Mouse (Mus musculus) heart, embryonic 16.5 days (tissue): Measurements from ENCODE around the gene Bmper. TPM values are rescaled to one million over a fixed set of nuclear protein-coding genes. Genes with fewer than 3 reads are reported as not detected.

Experiments
- ATAC-seq: fragments of 200-750 bp; cut with Nextera tagmentation; replicated peaks from 2 replicates; pipeline ENCODE4 v1.8.0; 2017; ENCODE audit warnings: moderate number of reproducible peaks; ENCODE audit not compliant: insufficient read depth, low FRiP score; ENCODE audit errors: extremely low read depth
- H3K27ac ChIP-seq: fragments of 300-500 bp; sonication (generic); 2 replicates; pipeline ENCODE4 v1.5.1; 2014; ENCODE audit warnings: mild to moderate bottlenecking, low read length, control low read depth, moderate library complexity
- H3K27me3 ChIP-seq: fragments of 300-500 bp; sonication (generic); 2 replicates; pipeline ENCODE4 v1.6.1; 2014; ENCODE audit warnings: low read length, mixed read lengths; ENCODE audit not compliant: control insufficient read depth, insufficient read depth
- H3K36me3 ChIP-seq: fragments of 300-500 bp; sonication (generic); 2 replicates; pipeline ENCODE4 v1.6.1; 2014; ENCODE audit not compliant: control insufficient read depth, insufficient read depth
- H3K4me1 ChIP-seq: fragments of 300-500 bp; sonication (generic); 2 replicates; pipeline ENCODE4 v1.6.1; 2014; ENCODE audit warnings: low read length, mixed read lengths; ENCODE audit not compliant: control insufficient read depth, insufficient read depth
- H3K4me2 ChIP-seq: fragments of 300-500 bp; sonication (generic); 2 replicates; pipeline ENCODE4 v1.6.1; 2014; ENCODE audit warnings: low read depth, mild to moderate bottlenecking, control low read depth, low read length
- H3K4me3 ChIP-seq: fragments of 300-500 bp; sonication (generic); 2 replicates; pipeline ENCODE4 v1.5.1; 2014; ENCODE audit warnings: mild to moderate bottlenecking, control low read depth, low read length
- H3K9ac ChIP-seq: fragments of 300-500 bp; sonication (generic); 2 replicates; pipeline ENCODE4 v1.6.1; 2014; ENCODE audit warnings: low read length, control low read depth
- H3K9me3 ChIP-seq: fragments of 300-500 bp; sonication (generic); replicated peaks from 2 replicates; pipeline ENCODE4 v1.6.1; 2016; ENCODE audit warnings: low read length; ENCODE audit not compliant: control insufficient read depth
- WGBS: fragments of 180-500 bp; shearing (Covaris S2); extraction: QIAGEN DNeasy Blood & Tissue Kit; methylation state at CpG from one replicate; pipeline ENCODE4 v1.1.7; 2014; 5-methylcytosine and 5-hydroxymethylcytosine counted together
- polyA plus RNA-seq: library from polyadenylated mRNA; unstranded; fragments of >200 nt; fragmentation: Nextera tagmentation; extraction: Ambion mirVana; gene quantifications from 2 replicates; pipeline ENCODE4 v1.2.1, GENCODE M21; 2015

Bmper gene
- polyA plus RNA-seq, 1 experiment from 2014 or later: 6.0 TPM

GRCm38 (mm10) chr9:23384880-23385279 lies 162.0 kb downstream of the Bmper start:
- no peak overlapping the region for H3K27ac ChIP-seq
- H3K36me3 ChIP-seq: no peaks in the 10 kb centered on the region
- H3K4me1 ChIP-seq: peaks cover 20% of the 10 kb centered on the region
- no peak for ATAC-seq
- H3K4me3 ChIP-seq: no peak overlapping the region
- H3K27me3 ChIP-seq: no peaks in the 10 kb centered on the region
- WGBS: 45% methylated on average over 3 of the region's 3 CpGs
- H3K4me2 ChIP-seq: no peak overlapping the region
- no peaks in the 10 kb centered on the region for H3K9me3 ChIP-seq
- H3K9ac ChIP-seq: no peak overlapping the region

GRCm38 (mm10) chr9:23386201-23386600 lies 163.3 kb downstream of the Bmper start:
- WGBS: 35% methylated on average over 3 of the region's 3 CpGs
- Histone ChIP-seq H3K4me1 (peaks cover 19% of the 10 kb centered on the region), H3K36me3 (no peaks in the 10 kb centered on the region), H3K4me2 (no peak overlapping the region), H3K27ac (0 out of 2 replicates have a peak overlapping the region, but pooled peaks have one; percentile 15), H3K9ac (no peak overlapping the region), H3K9me3 (no peaks in the 10 kb centered on the region), H3K27me3 (no peaks in the 10 kb centered on the region), H3K4me3 (no peak overlapping the region)
- no peak for ATAC-seq

- no peaks in the 10 kb centered on the region for H3K27me3 ChIP-seq
- no peaks in the 10 kb centered on the region for H3K9me3 ChIP-seq
- peaks cover 17% of the 10 kb centered on the region for H3K4me1 ChIP-seq
- no peaks in the 10 kb centered on the region for H3K36me3 ChIP-seq
- no peak overlapping the region for H3K9ac ChIP-seq
- 47% methylated on average over 3 of the region's 3 CpGs for WGBS
- no peak overlapping the region for H3K4me3 ChIP-seq
- no peak overlapping the region for H3K27ac ChIP-seq
- no peak overlapping the region for H3K4me2 ChIP-seq
- no peak for ATAC-seq
Observed at GRCm38 (mm10) chr9:23390118-23390517, 167.2 kb downstream of the Bmper start.

DNA sequence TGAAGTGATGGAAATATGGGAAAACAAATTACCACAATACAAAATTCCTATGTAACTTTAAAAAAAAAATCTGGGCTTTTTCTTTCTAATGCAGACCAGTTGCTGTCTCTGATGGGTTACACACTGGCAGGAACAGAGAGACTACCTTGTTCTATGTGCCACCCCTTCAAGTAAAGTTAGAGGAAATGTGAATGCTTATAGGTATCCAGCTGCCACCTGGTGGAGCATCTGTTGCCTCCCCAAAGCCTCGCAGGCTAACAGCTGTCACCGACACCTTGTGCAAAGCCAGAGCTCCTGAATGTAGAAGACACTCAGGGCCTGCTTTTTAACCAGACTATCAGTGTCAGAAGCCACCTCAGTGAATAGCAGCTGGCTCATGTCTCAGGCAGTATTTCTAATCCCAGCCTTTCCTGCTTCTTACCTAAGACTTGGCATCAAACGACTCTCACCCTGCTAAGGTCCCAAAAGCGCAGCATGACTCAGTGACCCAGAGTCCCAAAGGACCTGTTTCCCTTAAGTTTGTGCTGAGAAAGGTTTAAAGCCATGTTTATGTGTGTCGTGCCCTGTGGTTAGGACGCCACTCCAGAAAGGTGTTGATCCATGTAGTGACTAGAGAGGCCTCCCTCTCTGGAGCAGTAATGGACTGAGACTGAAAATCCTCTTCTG lies 171.9 kb downstream of the Bmper start:
- H3K27ac ChIP-seq: no peak overlapping the region
- no peak; the same call in 1 of the 2 replicates for ATAC-seq
- no peak overlapping the region for H3K9ac ChIP-seq
- 50% methylated on average over 6 of the region's 6 CpGs for WGBS
- H3K4me2 ChIP-seq: no peak overlapping the region
- peaks cover 23% of the 10 kb centered on the region for H3K4me1 ChIP-seq
- H3K4me3 ChIP-seq: no peak overlapping the region
- no peaks in the 10 kb centered on the region for H3K36me3 ChIP-seq
- no peaks in the 10 kb centered on the region for H3K9me3 ChIP-seq
- no peaks in the 10 kb centered on the region for H3K27me3 ChIP-seq

GRCm38 (mm10) chr9:23396186-23396585 lies 173.3 kb downstream of the Bmper start:
- ATAC-seq: peak; percentile 37; the same call in 1 of the 2 replicates
- no peaks in the 10 kb centered on the region for H3K36me3 ChIP-seq
- H3K4me2 ChIP-seq: no peak overlapping the region
- H3K27me3 ChIP-seq: no peaks in the 10 kb centered on the region
- WGBS: 42% methylated on average over 7 of the region's 7 CpGs
- H3K9ac ChIP-seq: no peak overlapping the region
- H3K4me1 ChIP-seq: peaks cover 29% of the 10 kb centered on the region
- peak overlapping the region; percentile 63 for H3K27ac ChIP-seq
- H3K9me3 ChIP-seq: no peaks in the 10 kb centered on the region
- no peak overlapping the region for H3K4me3 ChIP-seq

DNA sequence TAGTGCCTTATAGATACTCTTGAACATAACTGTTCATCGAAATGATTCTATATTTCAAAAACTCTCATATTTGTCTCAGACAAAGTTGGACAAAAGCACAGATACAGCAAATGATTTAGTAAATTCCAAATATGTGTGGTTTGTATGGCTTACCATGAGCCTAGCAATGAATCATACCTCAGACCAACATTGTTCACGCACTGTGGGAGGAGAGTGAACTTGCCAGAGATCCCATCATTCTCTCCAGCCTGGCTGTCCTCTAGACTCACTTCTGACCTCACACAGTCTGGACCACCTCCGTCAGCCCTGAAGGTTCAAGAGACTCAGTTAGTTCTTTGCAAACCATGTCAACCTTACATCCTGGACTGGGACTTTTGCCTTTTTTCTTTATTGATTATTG lies 175.0 kb downstream of the Bmper start:
- Histone ChIP-seq H3K4me3 (no peak overlapping the region), H3K4me2 (no peak overlapping the region), H3K9me3 (no peaks in the 10 kb centered on the region), H3K4me1 (peaks cover 32% of the 10 kb centered on the region), H3K36me3 (no peaks in the 10 kb centered on the region), H3K27me3 (no peaks in the 10 kb centered on the region), H3K9ac (no peak overlapping the region), H3K27ac (no peak overlapping the region)
- no peak for ATAC-seq
- WGBS: 87% methylated on average over 3 of the region's 3 CpGs

DNA sequence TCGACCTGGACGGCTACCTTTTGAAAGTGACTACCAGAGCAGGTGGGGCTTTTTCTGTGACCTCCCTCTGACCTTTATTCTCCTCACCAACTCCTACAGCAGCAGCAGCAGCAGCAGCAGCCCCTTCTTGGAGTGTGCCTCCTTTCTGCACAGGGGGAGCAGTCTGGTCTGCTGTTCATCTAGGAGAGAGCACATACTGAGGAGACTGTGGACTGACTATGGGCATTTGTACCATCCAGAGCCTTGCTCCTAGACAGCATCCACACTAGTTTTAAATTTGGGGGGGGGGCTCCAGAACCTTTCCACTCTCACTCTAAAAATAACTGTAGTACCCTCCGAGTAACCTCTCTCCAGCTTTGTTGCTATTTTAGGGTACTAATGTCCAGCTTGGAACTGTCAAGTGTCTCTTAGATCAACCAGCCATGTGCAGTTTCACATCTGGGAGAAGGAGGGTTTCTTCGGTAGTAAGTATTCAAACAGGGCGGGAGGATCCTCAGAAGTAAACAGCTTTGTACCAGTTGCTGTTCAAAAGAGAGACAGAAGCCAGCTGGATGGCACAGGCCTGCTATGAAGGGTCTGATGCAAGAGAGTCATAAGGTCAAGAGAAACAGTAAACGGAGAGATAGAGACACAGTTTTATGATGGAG lies 176.9 kb downstream of the Bmper start:
- Histone ChIP-seq H3K36me3 (no peaks in the 10 kb centered on the region), H3K4me2 (peak overlapping the region; percentile 11; the same call in 1 of the 2 replicates), H3K4me3 (no peak overlapping the region), H3K27me3 (no peaks in the 10 kb centered on the region), H3K27ac (peak overlapping the region; percentile 78), H3K4me1 (peaks cover 31% of the 10 kb centered on the region), H3K9me3 (no peaks in the 10 kb centered on the region), H3K9ac (peak overlapping the region; percentile 1; the same call in 1 of the 2 replicates)
- peak; percentile 47; the same call in 1 of the 2 replicates for ATAC-seq
- 28% methylated on average over 6 of the region's 6 CpGs for WGBS

- Histone ChIP-seq H3K36me3 (no peaks in the 10 kb centered on the region), H3K27me3 (no peaks in the 10 kb centered on the region), H3K9me3 (no peaks in the 10 kb centered on the region), H3K4me3 (no peak overlapping the region), H3K4me1 (peaks cover 11% of the 10 kb centered on the region; the same call in 1 of the 2 replicates), H3K4me2 (no peak overlapping the region), H3K27ac (peak overlapping the region; percentile 55), H3K9ac (no peak overlapping the region)
- no peak for ATAC-seq
- 34% methylated on average over 6 of the region's 6 CpGs for WGBS
Observed at GRCm38 (mm10) chr9:23407416-23407815, 184.5 kb downstream of the Bmper start.
